Mouse (Mus musculus): ENCODE results near the gene Zfp346.

DNA sequence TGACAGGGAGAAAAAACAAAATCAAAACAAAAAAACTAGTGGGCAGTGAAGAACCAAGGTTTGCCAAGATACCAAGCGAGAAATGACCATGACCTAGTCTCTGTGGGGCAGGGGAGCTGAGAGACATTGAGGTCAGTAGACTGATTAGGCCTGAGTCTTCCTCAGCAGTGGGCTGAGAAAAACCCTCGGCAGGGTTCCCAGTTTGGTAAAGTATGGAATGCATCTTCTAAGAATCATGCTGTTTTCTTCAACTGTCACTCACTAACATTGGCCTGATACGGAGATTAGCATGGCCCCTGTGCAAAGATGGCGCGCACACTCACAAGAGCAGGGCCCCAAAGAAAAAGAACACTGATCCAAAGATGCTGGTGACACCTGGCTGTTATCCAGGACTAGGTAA, 48.8 kb downstream of the Zfp346 start:
- no peak for TF ChIP-seq GATA1 (IDR thresholded peaks at IDR 0.05; ENCODE audit: borderline replicate concordance, low read length)
- TF ChIP-seq FLI1 (IDR thresholded peaks at IDR 0.05; ENCODE audit: low read length): no peak

Measured in megakaryocyte, embryonic 14.5 days (primary cell).